Mouse (Mus musculus) stomach, embryonic 14.5 days (tissue): ENCODE data around the gene Gm9958. TPM values are rescaled to one million over a fixed set of nuclear protein-coding genes. Genes with fewer than 3 reads are reported as not detected.
A peak's percentile ranks its signal among the peaks of the same experiment; 100 is the strongest.

Experiments used
- ATAC-seq: fragments of 200-750 bp; cut with Nextera tagmentation; 2 replicates; pipeline ENCODE4 v1.8.0; 2017; ENCODE audit warnings: low read depth, moderate TSS enrichment; ENCODE audit not compliant: insufficient number of reproducible peaks, insufficient read depth, low FRiP score
- H3K27ac ChIP-seq: fragments of 300-500 bp; sonication (generic); 2 replicates; pipeline ENCODE4 v1.5.1; 2014; ENCODE audit warnings: mild to moderate bottlenecking, low read length, moderate library complexity, mixed read lengths
- H3K27me3 ChIP-seq: fragments of 300-500 bp; sonication (generic); 2 replicates; pipeline ENCODE4 v1.6.1; 2014; ENCODE audit warnings: low read length, control low read depth, mixed read lengths; ENCODE audit not compliant: control insufficient read depth, insufficient read depth
- H3K36me3 ChIP-seq: fragments of 300-500 bp; sonication (generic); 2 replicates; pipeline ENCODE4 v1.6.1; 2014; ENCODE audit warnings: mild to moderate bottlenecking, control low read depth, low read length, moderate library complexity, mixed read lengths; ENCODE audit not compliant: control insufficient read depth, insufficient read depth
- H3K4me1 ChIP-seq: fragments of 300-500 bp; sonication (generic); 2 replicates; pipeline ENCODE4 v1.6.1; 2014; ENCODE audit warnings: low read length, control low read depth, mixed read lengths; ENCODE audit not compliant: control insufficient read depth, insufficient read depth
- H3K4me2 ChIP-seq: fragments of 300-500 bp; sonication (generic); replicated peaks from 2 replicates; pipeline ENCODE4 v1.6.1; 2014; ENCODE audit warnings: low read depth, low read length, control low read depth
- H3K4me3 ChIP-seq: fragments of 300-500 bp; sonication (generic); 2 replicates; pipeline ENCODE4 v1.5.1; 2014; ENCODE audit warnings: low read depth, low read length, control low read depth
- H3K9ac ChIP-seq: fragments of 300-500 bp; sonication (generic); replicated peaks from 2 replicates; pipeline ENCODE4 v1.6.1; 2014; ENCODE audit warnings: low read depth, mild to moderate bottlenecking, control low read depth, low read length, moderate library complexity, mixed read lengths
- H3K9me3 ChIP-seq: fragments of 300-500 bp; sonication (generic); 2 replicates; pipeline ENCODE4 v1.6.1; 2016; ENCODE audit warnings: low read depth, low read length, control low read depth; ENCODE audit not compliant: control insufficient read depth
- WGBS: fragments of 180-500 bp; shearing (Covaris S2); extraction: QIAGEN DNeasy Blood & Tissue Kit; methylation state at CpG from one replicate; pipeline ENCODE4 v1.1.7; 2014; 5-methylcytosine and 5-hydroxymethylcytosine counted together
- polyA plus RNA-seq: library from polyadenylated mRNA; unstranded; fragments of >200 nt; fragmentation: Nextera tagmentation; extraction: Ambion mirVana; gene quantifications from 2 replicates; pipeline ENCODE4 v1.2.1, GENCODE M21; 2014

Gene Gm9958
- polyA plus RNA-seq, 1 experiment from 2014 or later = 5.9 TPM

- 39% methylated on average over 1 of the region's 1 CpGs for WGBS
- ATAC-seq = no peak
- Histone ChIP-seq H3K27me3 (no peaks in the 10 kb centered on the region), H3K27ac (no peak overlapping the region), H3K4me1 (no peaks in the 10 kb centered on the region), H3K36me3 (no peaks in the 10 kb centered on the region), H3K4me2 (no peak overlapping the region), H3K9me3 (no peaks in the 10 kb centered on the region), H3K4me3 (no peak overlapping the region), H3K9ac (no peak overlapping the region)
Measured at GRCm38 (mm10) chr5:90383080-90383479, 16.1 kb downstream of the Gm9958 start.

- Histone ChIP-seq H3K9ac (no peak overlapping the region), H3K27ac (no peak overlapping the region), H3K4me2 (no peak overlapping the region), H3K4me1 (no peaks in the 10 kb centered on the region), H3K36me3 (no peaks in the 10 kb centered on the region), H3K9me3 (no peaks in the 10 kb centered on the region), H3K27me3 (no peaks in the 10 kb centered on the region), H3K4me3 (no peak overlapping the region)
- WGBS = 54% methylated on average over 5 of the region's 5 CpGs
- ATAC-seq = no peak
Measured at GRCm38 (mm10) chr5:90393764-90394163, 26.8 kb downstream of the Gm9958 start.

GRCm38 (mm10) chr5:90394322-90394721 lies 27.3 kb downstream of the Gm9958 start:
- no peaks in the 10 kb centered on the region for H3K27me3 ChIP-seq
- no peak overlapping the region for H3K27ac ChIP-seq
- H3K4me3 ChIP-seq = no peak overlapping the region
- H3K4me1 ChIP-seq = no peaks in the 10 kb centered on the region
- H3K9me3 ChIP-seq = no peaks in the 10 kb centered on the region
- no peaks in the 10 kb centered on the region for H3K36me3 ChIP-seq
- no peak overlapping the region for H3K9ac ChIP-seq
- ATAC-seq = no peak
- H3K4me2 ChIP-seq = no peak overlapping the region
- 72% methylated on average over 4 of the region's 4 CpGs for WGBS

- WGBS = 87% methylated on average over 4 of the region's 4 CpGs
- Histone ChIP-seq H3K9ac (no peak overlapping the region), H3K4me3 (no peak overlapping the region), H3K27me3 (no peaks in the 10 kb centered on the region), H3K9me3 (no peaks in the 10 kb centered on the region), H3K36me3 (no peaks in the 10 kb centered on the region), H3K4me2 (no peak overlapping the region), H3K4me1 (no peaks in the 10 kb centered on the region), H3K27ac (no peak overlapping the region)
- ATAC-seq = no peak
Measured at GRCm38 (mm10) chr5:90396817-90397216, 29.8 kb downstream of the Gm9958 start.

- Histone ChIP-seq H3K4me1 (no peaks in the 10 kb centered on the region), H3K36me3 (no peaks in the 10 kb centered on the region), H3K27ac (no peak overlapping the region), H3K9me3 (no peaks in the 10 kb centered on the region), H3K4me3 (no peak overlapping the region), H3K4me2 (no peak overlapping the region), H3K9ac (no peak overlapping the region), H3K27me3 (no peaks in the 10 kb centered on the region)
- WGBS = 74% methylated on average over 4 of the region's 4 CpGs
- peak; percentile 42; the same call in 1 of the 2 replicates for ATAC-seq
Measured at GRCm38 (mm10) chr5:90405210-90405609, 38.2 kb downstream of the Gm9958 start.

- WGBS = 61% methylated on average over 8 of the region's 8 CpGs
- no peak overlapping the region; the same call in 1 of the 2 replicates for H3K27ac ChIP-seq
- H3K9ac ChIP-seq = no peak overlapping the region
- no peak overlapping the region for H3K4me2 ChIP-seq
- no peak for ATAC-seq
- H3K4me1 ChIP-seq = 0 out of 2 replicates have a peak, but pooled peaks cover 3% of the 10 kb centered on the region
- H3K9me3 ChIP-seq = no peaks in the 10 kb centered on the region
- no peaks in the 10 kb centered on the region for H3K36me3 ChIP-seq
- H3K27me3 ChIP-seq = no peaks in the 10 kb centered on the region
- H3K4me3 ChIP-seq = no peak overlapping the region
Measured at GRCm38 (mm10) chr5:90414142-90414924, 47.3 kb downstream of the Gm9958 start.

GRCm38 (mm10) chr5:90414925-90415295 lies 47.9 kb downstream of the Gm9958 start:
- no peak overlapping the region for H3K9ac ChIP-seq
- no peak overlapping the region for H3K4me2 ChIP-seq
- no peak for ATAC-seq
- no peaks in the 10 kb centered on the region for H3K9me3 ChIP-seq
- no peaks in the 10 kb centered on the region for H3K36me3 ChIP-seq
- H3K27ac ChIP-seq = no peak overlapping the region; the same call in 1 of the 2 replicates
- 0 out of 2 replicates have a peak, but pooled peaks cover 3% of the 10 kb centered on the region for H3K4me1 ChIP-seq
- no peaks in the 10 kb centered on the region for H3K27me3 ChIP-seq
- H3K4me3 ChIP-seq = no peak overlapping the region
- WGBS = 27% methylated on average over 6 of the region's 6 CpGs
